Mouse (Mus musculus): ENCODE results near the gene Slc6a19. TPM values are rescaled to one million over a fixed set of nuclear protein-coding genes. Genes with fewer than 3 reads are reported as not detected.

The Slc6a19 gene
- polyA plus RNA-seq, 1 experiment = 0.77 TPM

DNA sequence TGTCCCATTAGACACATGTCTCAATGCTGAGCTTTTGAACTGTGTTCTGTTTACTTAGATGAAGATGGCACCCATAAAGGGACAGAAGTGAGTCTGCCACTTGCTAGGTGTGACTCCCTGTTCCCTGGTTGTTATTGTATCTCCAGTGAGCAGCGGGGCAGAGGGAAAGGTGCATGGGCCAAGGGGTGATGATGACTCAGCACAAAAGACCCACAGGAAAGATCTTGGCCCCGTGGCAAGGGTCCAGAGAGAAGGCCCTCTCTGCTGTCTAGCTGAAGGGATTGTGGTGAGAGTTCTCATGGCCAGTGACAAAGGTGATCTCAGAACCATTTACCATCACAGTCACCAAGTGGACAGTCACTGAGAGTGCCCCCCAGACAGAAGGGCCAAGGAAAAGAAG is 31.3 kb upstream of the Slc6a19 start:
- TF ChIP-seq CTCF (IDR thresholded peaks at IDR 0.05; ENCODE audit: borderline replicate concordance, insufficient read depth, low read depth, low read length) = no peak
- no peak for TF ChIP-seq POLR2A (IDR thresholded peaks at IDR 0.05; ENCODE audit: borderline replicate concordance, insufficient read depth, low read length)
- peaks cover 3% of the 10 kb centered on the region; the same call in 1 of the 2 replicates for H3K4me1 ChIP-seq (ENCODE audit: control insufficient read depth, insufficient read depth, low read length)
- H3K27me3 ChIP-seq (ENCODE audit: control insufficient read depth, insufficient read depth, low read length) = peaks cover 3% of the 10 kb centered on the region; the same call in 1 of the 2 replicates
- H3K4me3 ChIP-seq (replicated peaks; ENCODE audit: insufficient read depth, low read depth, low read length) = no peak overlapping the region
- H3K27ac ChIP-seq (ENCODE audit: insufficient read depth, low read length) = no peak overlapping the region
- DNase-seq = no peak
- 81% methylated on average over 2 of the region's 2 CpGs for WGBS

DNA sequence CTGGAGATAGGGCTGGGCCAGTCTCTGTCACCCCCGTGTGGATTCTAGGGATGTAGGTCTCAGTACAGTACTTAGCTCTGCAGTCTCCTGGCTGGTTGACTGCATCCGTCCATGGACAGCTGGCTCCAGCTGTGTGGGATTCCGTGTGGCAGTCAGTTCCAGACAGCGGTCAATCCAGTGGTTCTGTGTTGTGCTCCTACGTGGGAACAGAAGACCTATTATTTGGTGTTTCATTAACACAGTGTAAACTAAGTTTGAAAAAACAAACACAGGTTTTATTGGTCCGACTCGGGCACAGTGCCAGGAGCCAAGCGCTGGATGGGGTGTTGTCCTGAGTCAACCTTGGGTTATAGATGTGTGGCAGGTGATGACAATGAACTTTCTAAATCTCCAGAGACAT is 30.6 kb upstream of the Slc6a19 start:
- 81% methylated on average over 8 of the region's 8 CpGs for WGBS
- H3K4me3 ChIP-seq (replicated peaks; ENCODE audit: insufficient read depth, low read depth, low read length) = no peak overlapping the region
- peaks cover 3% of the 10 kb centered on the region; the same call in 1 of the 2 replicates for H3K4me1 ChIP-seq (ENCODE audit: control insufficient read depth, insufficient read depth, low read length)
- TF ChIP-seq POLR2A (IDR thresholded peaks at IDR 0.05; ENCODE audit: borderline replicate concordance, insufficient read depth, low read length) (no peak), CTCF (IDR thresholded peaks at IDR 0.05; ENCODE audit: borderline replicate concordance, insufficient read depth, low read depth, low read length) (no peak)
- no peak for DNase-seq
- peaks cover 3% of the 10 kb centered on the region; the same call in 1 of the 2 replicates for H3K27me3 ChIP-seq (ENCODE audit: control insufficient read depth, insufficient read depth, low read length)
- H3K27ac ChIP-seq (ENCODE audit: insufficient read depth, low read length) = no peak overlapping the region

DNA sequence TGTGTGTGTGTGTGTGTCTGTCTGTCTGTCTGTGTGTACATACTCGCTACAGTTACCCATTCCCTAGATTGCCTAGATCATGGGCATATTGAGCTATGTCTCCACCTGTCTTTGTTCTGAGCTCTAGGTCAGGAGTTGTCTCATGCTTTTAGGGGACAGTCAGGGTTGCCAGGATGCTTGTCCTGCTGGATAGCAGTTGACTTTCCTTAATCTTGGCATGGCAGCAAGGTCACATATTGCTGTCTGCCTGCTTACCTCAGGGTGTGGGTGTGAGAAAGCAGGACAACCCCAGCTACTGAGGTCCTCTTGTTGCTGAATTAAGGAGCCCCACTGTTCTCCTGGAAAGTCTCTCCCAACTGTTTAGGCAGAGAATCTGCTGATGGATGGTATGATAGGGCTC is 29.7 kb upstream of the Slc6a19 start:
- Histone ChIP-seq H3K27me3 (ENCODE audit: control insufficient read depth, insufficient read depth, low read length) (peaks cover 3% of the 10 kb centered on the region; the same call in 1 of the 2 replicates), H3K4me1 (ENCODE audit: control insufficient read depth, insufficient read depth, low read length) (peaks cover 3% of the 10 kb centered on the region; the same call in 1 of the 2 replicates), H3K27ac (ENCODE audit: insufficient read depth, low read length) (no peak overlapping the region), H3K4me3 (replicated peaks; ENCODE audit: insufficient read depth, low read depth, low read length) (no peak overlapping the region)
- 85% methylated on average over 1 of the region's 1 CpGs for WGBS
- TF ChIP-seq POLR2A (IDR thresholded peaks at IDR 0.05; ENCODE audit: borderline replicate concordance, insufficient read depth, low read length) = no peak
- no peak for TF ChIP-seq CTCF (IDR thresholded peaks at IDR 0.05; ENCODE audit: borderline replicate concordance, insufficient read depth, low read depth, low read length)
- DNase-seq = no peak

DNA sequence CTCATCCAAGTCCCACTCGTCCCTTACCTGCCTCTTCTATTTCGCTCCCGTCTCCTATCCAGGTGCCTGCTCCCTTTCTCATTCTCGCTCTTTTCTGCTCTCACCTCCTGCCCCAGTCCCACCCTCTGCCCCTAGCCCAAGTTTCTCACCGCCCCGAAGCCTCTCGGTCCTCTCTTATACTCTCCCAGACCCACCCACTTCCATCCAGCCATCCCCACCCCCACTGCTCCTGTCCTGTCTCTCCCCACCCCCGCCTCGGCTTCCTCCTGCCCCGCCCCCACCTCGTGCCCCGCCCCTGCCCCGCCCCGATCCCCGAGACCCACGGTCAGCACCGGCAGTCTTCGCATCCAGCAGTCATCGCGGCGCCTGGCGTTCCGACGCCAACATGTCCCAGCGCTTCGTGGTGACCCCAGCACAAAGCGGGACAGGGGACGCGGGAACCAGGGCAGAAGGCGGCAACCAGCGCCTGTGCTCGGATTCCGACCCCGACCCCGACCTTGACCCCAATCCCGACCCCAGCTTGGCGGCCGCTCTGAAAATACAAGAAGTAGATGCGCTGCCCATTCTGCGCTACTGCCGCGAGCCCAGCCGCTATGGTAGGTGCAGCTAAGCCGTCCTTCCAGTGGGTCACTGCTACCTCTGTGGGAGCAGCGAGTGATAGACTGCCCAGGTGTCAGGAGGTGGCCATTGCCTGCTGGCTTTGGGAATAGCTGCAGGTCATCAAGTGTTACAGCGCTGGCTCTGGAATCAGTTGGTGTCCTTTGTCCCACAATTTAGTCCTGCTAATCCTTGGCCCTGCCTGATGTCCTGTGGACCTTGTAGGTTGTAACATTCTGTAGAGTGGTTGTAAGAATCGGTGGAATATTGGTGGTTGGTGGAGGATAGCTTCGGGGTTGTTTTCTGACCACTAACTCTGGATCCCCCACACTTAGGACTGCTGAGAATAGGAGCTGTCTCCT is 28.4 kb upstream of the Slc6a19 start, which contains the start of gene Slc12a7:
Gene Slc12a7, plus strand, starts transcription at position 353 of the 959 bp plus-strand sequence.
- Histone ChIP-seq H3K27ac (ENCODE audit: insufficient read depth, low read length) (no peak within 1 kb of the TSS), H3K4me3 (replicated peaks; ENCODE audit: insufficient read depth, low read depth, low read length) (no peak within 1 kb of the TSS), H3K27me3 (ENCODE audit: control insufficient read depth, insufficient read depth, low read length) (peaks cover 3% of the 10 kb centered on the region; the same call in 1 of the 2 replicates), H3K4me1 (ENCODE audit: control insufficient read depth, insufficient read depth, low read length) (peaks cover 3% of the 10 kb centered on the region; the same call in 1 of the 2 replicates)
- TF ChIP-seq POLR2A (IDR thresholded peaks at IDR 0.05; ENCODE audit: borderline replicate concordance, insufficient read depth, low read length) (no peak), CTCF (IDR thresholded peaks at IDR 0.05; ENCODE audit: borderline replicate concordance, insufficient read depth, low read depth, low read length) (no peak)
- no peak for DNase-seq
- 6% methylated on average over 48 of the region's 48 CpGs for WGBS

DNA sequence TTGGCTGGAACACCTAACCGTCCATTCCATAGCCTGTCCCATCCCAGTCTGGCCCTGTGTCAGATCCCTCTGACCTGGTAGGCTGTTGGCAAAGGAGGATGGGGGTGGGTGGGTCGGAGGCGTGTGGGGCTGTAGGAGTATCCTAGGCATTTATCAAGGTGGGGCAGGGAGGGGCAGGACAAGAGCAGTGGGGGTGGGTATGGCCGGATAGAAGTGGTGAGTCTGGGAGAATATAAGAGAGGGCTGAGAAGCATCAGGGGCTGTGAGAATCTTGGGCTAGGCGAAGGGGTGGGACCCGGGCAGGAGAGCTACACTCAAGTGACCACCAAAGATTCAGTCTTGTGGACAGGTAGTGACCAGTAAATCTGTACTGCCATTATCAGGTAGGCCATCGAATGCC is 27.6 kb upstream of the Slc6a19 start:
- no peak overlapping the region for H3K4me3 ChIP-seq (replicated peaks; ENCODE audit: insufficient read depth, low read depth, low read length)
- no peak overlapping the region for H3K27ac ChIP-seq (ENCODE audit: insufficient read depth, low read length)
- peaks cover 3% of the 10 kb centered on the region; the same call in 1 of the 2 replicates for H3K27me3 ChIP-seq (ENCODE audit: control insufficient read depth, insufficient read depth, low read length)
- 70% methylated on average over 7 of the region's 7 CpGs for WGBS
- peaks cover 3% of the 10 kb centered on the region; the same call in 1 of the 2 replicates for H3K4me1 ChIP-seq (ENCODE audit: control insufficient read depth, insufficient read depth, low read length)
- no peak for DNase-seq
- no peak for TF ChIP-seq POLR2A (IDR thresholded peaks at IDR 0.05; ENCODE audit: borderline replicate concordance, insufficient read depth, low read length)
- no peak for TF ChIP-seq CTCF (IDR thresholded peaks at IDR 0.05; ENCODE audit: borderline replicate concordance, insufficient read depth, low read depth, low read length)

DNA sequence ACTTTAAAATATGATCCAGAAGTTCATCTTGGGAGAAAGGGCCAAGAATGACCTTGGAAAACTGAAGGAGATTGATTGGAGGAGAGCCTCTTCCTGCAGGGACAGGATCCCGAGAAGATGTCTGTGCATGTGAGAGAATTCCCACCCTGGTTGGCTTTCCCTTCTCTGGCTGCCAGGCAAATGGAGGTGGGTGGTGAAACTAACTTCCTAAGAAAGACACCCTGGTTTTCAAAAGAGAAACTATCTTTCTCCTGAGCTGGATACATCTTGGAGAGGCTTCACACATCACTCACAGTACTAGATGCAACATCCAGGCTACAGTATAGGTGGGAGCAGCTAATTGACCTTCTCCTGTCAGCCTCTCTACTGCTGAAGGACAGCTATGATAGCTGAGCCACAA is 26.2 kb upstream of the Slc6a19 start:
- H3K4me1 ChIP-seq (ENCODE audit: control insufficient read depth, insufficient read depth, low read length) = peaks cover 3% of the 10 kb centered on the region; the same call in 1 of the 2 replicates
- peaks cover 3% of the 10 kb centered on the region; the same call in 1 of the 2 replicates for H3K27me3 ChIP-seq (ENCODE audit: control insufficient read depth, insufficient read depth, low read length)
- TF ChIP-seq POLR2A (IDR thresholded peaks at IDR 0.05; ENCODE audit: borderline replicate concordance, insufficient read depth, low read length) (no peak), CTCF (IDR thresholded peaks at IDR 0.05; ENCODE audit: borderline replicate concordance, insufficient read depth, low read depth, low read length) (no peak)
- no peak for DNase-seq
- no peak overlapping the region for H3K27ac ChIP-seq (ENCODE audit: insufficient read depth, low read length)
- no peak overlapping the region for H3K4me3 ChIP-seq (replicated peaks; ENCODE audit: insufficient read depth, low read depth, low read length)
- WGBS = 90% methylated on average over 1 of the region's 1 CpGs

DNA sequence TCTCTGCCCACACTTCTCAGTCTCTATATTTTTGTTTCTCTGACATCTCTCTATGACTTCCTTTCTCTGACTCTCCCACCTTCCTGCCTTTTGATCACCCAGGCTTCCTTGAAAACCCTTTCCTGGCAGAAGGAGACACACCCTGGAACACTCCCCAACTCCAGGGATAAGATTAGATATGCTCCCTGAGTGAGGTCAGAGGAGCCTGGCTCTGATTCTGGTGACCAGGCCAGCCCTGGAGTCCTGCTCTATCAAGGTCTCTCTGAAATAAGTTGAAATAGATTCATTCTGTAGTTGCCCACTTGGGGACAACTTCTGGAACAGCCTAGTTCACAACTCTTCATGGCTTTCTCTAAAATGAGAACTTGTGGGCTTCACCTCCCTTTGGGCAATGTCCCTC is 24.0 kb upstream of the Slc6a19 start:
- Histone ChIP-seq H3K27me3 (ENCODE audit: control insufficient read depth, insufficient read depth, low read length) (peaks cover 3% of the 10 kb centered on the region; the same call in 1 of the 2 replicates), H3K27ac (ENCODE audit: insufficient read depth, low read length) (no peak overlapping the region), H3K4me1 (ENCODE audit: control insufficient read depth, insufficient read depth, low read length) (peaks cover 3% of the 10 kb centered on the region; the same call in 1 of the 2 replicates), H3K4me3 (replicated peaks; ENCODE audit: insufficient read depth, low read depth, low read length) (no peak overlapping the region)
- TF ChIP-seq POLR2A (IDR thresholded peaks at IDR 0.05; ENCODE audit: borderline replicate concordance, insufficient read depth, low read length) = no peak
- no peak for TF ChIP-seq CTCF (IDR thresholded peaks at IDR 0.05; ENCODE audit: borderline replicate concordance, insufficient read depth, low read depth, low read length)
- no peak for DNase-seq

Measured in cerebellum, adult 2 months (tissue).